Mouse (Mus musculus) hindbrain, embryonic 10.5 days (tissue): Measurements from ENCODE around the gene Tmem273. TPM values are rescaled to one million over a fixed set of nuclear protein-coding genes. Genes with fewer than 3 reads are reported as not detected.
A peak's percentile ranks its signal among the peaks of the same experiment; 100 is the strongest.

ENCODE experiments used
- DNase-seq: peaks from one replicate; pipeline ENCODE4 v3.0.0-alpha.2; 2017; ENCODE audit warnings: low spot score
- H3K27ac ChIP-seq: fragments of 300-500 bp; sonication (generic); 2 replicates; pipeline ENCODE4 v1.5.1; 2016; ENCODE audit warnings: mild to moderate bottlenecking, moderate library complexity
- H3K27me3 ChIP-seq: fragments of 300-500 bp; sonication (generic); 2 replicates; pipeline ENCODE4 v1.6.1; 2016; ENCODE audit warnings: mild to moderate bottlenecking; ENCODE audit not compliant: poor library complexity, insufficient read depth, severe bottlenecking
- H3K36me3 ChIP-seq: fragments of 300-500 bp; sonication (generic); 2 replicates; pipeline ENCODE4 v1.6.1; 2016; ENCODE audit warnings: mild to moderate bottlenecking, moderate library complexity
- H3K4me1 ChIP-seq: fragments of 300-500 bp; sonication (generic); replicated peaks from 2 replicates; pipeline ENCODE4 v1.6.1; 2016; ENCODE audit warnings: mild to moderate bottlenecking
- H3K4me3 ChIP-seq: fragments of 300-500 bp; sonication (generic); 2 replicates; pipeline ENCODE4 v1.5.1; 2016; ENCODE audit warnings: mild to moderate bottlenecking, moderate library complexity
- H3K9me3 ChIP-seq: fragments of 300-500 bp; sonication (generic); 2 replicates; pipeline ENCODE4 v1.6.1; 2016; ENCODE audit warnings: mild to moderate bottlenecking, moderate library complexity
- WGBS: fragments of 180-500 bp; shearing (Covaris S2); methylation state at CpG from one replicate; pipeline ENCODE4 v1.1.7; 2016; 5-methylcytosine and 5-hydroxymethylcytosine counted together
- polyA plus RNA-seq: library from polyadenylated mRNA; unstranded; fragments of >200 nt; fragmentation: Nextera tagmentation; extraction: Ambion mirVana; gene quantifications from 2 replicates; pipeline ENCODE4 v1.2.1, GENCODE M21; 2016

The Tmem273 gene
- polyA plus RNA-seq, 1 experiment from 2014 or later, result 0.43 TPM

DNA sequence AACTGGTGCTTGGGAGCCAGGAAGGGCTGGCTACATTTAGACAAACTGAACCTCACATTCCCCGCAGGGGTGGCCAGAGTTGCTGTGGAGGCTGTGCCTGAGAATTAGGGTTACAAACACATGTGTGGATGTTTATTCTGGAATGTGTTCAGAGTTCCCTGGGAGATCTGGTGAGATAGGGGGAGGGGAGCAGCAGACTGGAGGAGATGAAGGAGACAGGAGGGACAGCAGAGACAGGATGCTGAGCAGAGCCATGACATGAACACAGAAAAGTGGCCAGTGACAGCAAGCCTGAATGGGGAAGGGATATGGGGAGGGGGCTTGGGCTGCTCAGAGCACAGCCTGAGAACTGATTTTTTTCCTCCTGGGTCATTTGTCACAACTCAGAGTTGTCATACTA, 33.5 kb downstream of the Tmem273 start:
- H3K36me3 ChIP-seq, result no peaks in the 10 kb centered on the region
- WGBS, result 40% methylated on average over 1 of the region's 1 CpGs
- no peak overlapping the region for H3K4me3 ChIP-seq
- H3K27ac ChIP-seq, result no peak overlapping the region
- H3K9me3 ChIP-seq, result no peaks in the 10 kb centered on the region
- no peaks in the 10 kb centered on the region for H3K27me3 ChIP-seq
- peaks cover 8% of the 10 kb centered on the region for H3K4me1 ChIP-seq
- DNase-seq, result no peak

DNA sequence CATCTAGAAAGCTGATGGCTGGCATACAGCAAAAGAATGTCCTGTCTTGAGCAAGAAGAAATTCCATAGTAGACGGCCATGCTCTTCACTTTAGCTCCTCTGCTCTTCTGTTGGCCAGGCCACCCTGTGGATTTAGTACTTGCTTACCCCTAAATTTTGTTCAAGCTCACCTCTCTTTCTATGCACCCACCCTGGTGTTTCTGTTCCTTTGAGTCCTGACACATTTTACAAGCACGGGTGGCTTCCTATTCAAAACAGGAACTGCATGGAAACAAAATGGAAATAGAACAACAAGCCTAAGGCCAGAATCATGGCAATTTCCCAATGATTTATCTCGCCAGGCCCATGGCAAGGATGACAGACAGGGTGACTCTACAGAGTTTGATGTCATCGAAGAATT, 37.0 kb downstream of the Tmem273 start:
- WGBS, result 90% methylated on average over 4 of the region's 4 CpGs
- H3K36me3 ChIP-seq, result no peaks in the 10 kb centered on the region
- no peaks in the 10 kb centered on the region for H3K9me3 ChIP-seq
- H3K27ac ChIP-seq, result no peak overlapping the region
- no peaks in the 10 kb centered on the region for H3K27me3 ChIP-seq
- DNase-seq, result no peak
- H3K4me1 ChIP-seq, result peaks cover 33% of the 10 kb centered on the region
- H3K4me3 ChIP-seq, result no peak overlapping the region

DNA sequence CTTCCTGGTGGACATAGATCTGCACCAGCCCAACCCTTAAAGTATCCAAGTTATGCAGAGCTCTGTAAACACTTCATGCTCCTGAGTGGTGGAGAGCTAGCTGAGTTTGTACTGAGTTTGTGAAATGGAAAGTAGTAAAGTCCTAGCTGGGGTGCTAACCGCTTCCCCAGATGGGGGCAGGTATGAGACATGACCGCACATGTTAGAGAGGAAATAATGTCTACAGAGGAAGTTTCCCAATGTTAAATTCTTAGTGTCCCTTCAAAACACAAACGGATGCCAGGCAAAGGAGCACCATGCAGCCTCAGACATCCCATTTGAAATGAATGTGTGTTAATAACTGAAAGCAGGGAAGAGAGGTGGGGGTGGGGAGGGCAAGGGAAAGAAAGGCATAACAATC, 38.1 kb downstream of the Tmem273 start:
- H3K27me3 ChIP-seq, result no peaks in the 10 kb centered on the region
- no peak overlapping the region for H3K27ac ChIP-seq
- no peak overlapping the region for H3K4me3 ChIP-seq
- H3K9me3 ChIP-seq, result no peaks in the 10 kb centered on the region
- H3K4me1 ChIP-seq, result peaks cover 43% of the 10 kb centered on the region
- 89% methylated on average over 3 of the region's 3 CpGs for WGBS
- DNase-seq, result no peak
- H3K36me3 ChIP-seq, result no peaks in the 10 kb centered on the region

- Histone ChIP-seq H3K4me1 (peaks cover 39% of the 10 kb centered on the region), H3K27me3 (no peaks in the 10 kb centered on the region), H3K27ac (no peak overlapping the region), H3K9me3 (no peaks in the 10 kb centered on the region), H3K36me3 (no peaks in the 10 kb centered on the region), H3K4me3 (no peak overlapping the region)
- 59% methylated on average over 14 of the region's 14 CpGs for WGBS
- DNase-seq, result no peak
Measured at GRCm38 (mm10) chr14:32824267-32825150, 38.7 kb downstream of the Tmem273 start.

DNA sequence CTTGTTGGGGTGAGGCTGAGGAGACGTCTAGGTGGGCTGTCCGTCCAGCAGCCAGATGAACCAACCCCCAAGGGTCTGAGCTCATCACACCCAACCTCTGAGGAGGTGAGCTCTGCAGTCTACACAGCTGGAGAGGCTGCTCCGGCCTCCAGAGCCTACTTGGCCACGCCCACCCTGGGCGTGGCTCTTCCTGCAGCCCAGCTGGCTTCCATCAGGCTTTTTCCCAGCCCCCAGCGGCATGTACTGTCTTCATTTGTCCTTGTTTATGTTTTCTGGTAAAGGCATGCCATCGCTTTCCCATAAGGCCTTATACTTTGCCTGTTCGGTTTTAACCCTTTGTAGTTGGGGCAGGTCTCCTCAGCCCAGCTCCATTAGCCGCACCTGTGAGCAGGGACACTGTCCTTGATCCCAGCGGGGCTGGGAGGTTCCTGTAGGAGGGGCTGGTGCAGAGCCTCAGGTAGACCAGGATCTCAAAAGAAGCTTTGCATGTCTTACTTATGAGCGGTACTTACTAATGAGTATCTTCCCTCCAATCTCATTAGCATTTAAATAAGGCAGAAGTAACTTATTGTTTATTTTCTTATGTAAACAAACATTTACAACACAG, 39.8 kb downstream of the Tmem273 start:
- peak; percentile 57 for DNase-seq
- Histone ChIP-seq H3K9me3 (peaks cover 7% of the 10 kb centered on the region; the same call in 1 of the 2 replicates), H3K4me3 (peak overlapping the region; percentile 18; the same call in 1 of the 2 replicates), H3K27ac (peak overlapping the region; percentile 37; the same call in 1 of the 2 replicates), H3K27me3 (no peaks in the 10 kb centered on the region), H3K36me3 (no peaks in the 10 kb centered on the region), H3K4me1 (peaks cover 39% of the 10 kb centered on the region)
- 6% methylated on average over 11 of the region's 11 CpGs for WGBS

DNA sequence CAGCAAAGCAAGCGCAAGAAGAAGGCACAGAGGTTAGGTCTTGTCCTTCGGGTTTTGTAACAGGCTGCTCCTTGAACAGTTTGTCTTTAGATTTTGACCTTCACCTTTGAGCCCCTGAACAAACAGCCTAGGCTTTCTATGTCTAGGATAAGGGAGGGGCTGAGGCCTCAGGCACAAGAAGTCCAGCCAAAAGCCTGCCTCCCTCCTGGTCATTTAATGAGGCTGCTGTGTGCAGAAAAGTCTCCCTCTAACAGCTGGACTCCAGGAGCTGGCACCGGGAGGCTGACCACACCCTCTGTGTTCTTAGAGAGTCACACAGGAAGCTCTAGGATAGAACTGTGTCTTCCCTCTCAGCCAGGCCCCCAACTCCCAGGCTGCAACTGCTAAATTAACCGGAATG, 41.4 kb downstream of the Tmem273 start:
- no peaks in the 10 kb centered on the region for H3K27me3 ChIP-seq
- no peaks in the 10 kb centered on the region for H3K36me3 ChIP-seq
- 61% methylated on average over 4 of the region's 4 CpGs for whole genome bisulfite sequencing
- peaks cover 7% of the 10 kb centered on the region; the same call in 1 of the 2 replicates for H3K9me3 ChIP-seq
- DNase-seq, result no peak
- peaks cover 39% of the 10 kb centered on the region for H3K4me1 ChIP-seq
- H3K27ac ChIP-seq, result 0 out of 2 replicates have a peak overlapping the region, but pooled peaks have one; percentile 13
- no peak overlapping the region for H3K4me3 ChIP-seq

DNA sequence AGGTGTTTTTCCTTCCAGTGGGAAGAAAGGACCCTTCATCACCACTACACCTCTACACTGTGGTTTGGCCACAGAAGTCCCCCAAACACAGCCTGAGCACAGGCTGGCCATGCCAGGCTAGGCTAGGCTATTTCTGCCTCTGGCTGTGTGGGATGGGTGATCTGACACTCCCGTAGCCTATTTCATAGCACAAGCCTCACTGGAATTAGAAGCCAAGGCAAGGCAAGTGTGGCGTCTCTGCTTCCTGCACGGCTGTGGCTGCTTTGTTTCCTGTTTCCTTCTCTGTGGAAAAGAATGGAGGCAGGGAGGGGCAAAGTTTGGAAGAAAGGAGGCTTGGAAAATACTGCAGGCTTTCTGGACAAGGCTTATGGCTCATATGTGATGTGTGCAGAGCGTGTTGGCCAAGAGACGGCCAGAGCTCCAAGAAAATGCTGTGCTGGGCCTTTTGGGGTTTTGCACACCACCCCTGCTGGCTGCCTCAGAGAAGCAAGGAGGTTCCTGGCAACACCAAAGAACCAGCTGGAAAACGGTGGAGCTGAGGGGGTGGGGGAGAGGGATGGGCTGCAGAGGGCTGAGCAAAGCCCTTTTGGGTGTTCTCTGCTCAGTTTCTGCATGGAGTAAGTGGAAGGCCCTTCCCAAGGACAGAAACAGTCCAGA, 42.4 kb downstream of the Tmem273 start:
- peak overlapping the region; percentile 41 for H3K27ac ChIP-seq
- no peak overlapping the region for H3K4me3 ChIP-seq
- peaks cover 7% of the 10 kb centered on the region; the same call in 1 of the 2 replicates for H3K9me3 ChIP-seq
- H3K36me3 ChIP-seq, result no peaks in the 10 kb centered on the region
- 50% methylated on average over 6 of the region's 6 CpGs for WGBS
- H3K27me3 ChIP-seq, result no peaks in the 10 kb centered on the region
- no peak for DNase-seq
- peaks cover 47% of the 10 kb centered on the region for H3K4me1 ChIP-seq

- DNase-seq, result no peak
- H3K4me3 ChIP-seq, result no peak within 1 kb of the TSS
- H3K9me3 ChIP-seq, result peaks cover 7% of the 10 kb centered on the region; the same call in 1 of the 2 replicates
- H3K27ac ChIP-seq, result no peak within 1 kb of the TSS
- H3K27me3 ChIP-seq, result no peaks in the 10 kb centered on the region
- H3K4me1 ChIP-seq, result peaks cover 8% of the 10 kb centered on the region; the same call in 1 of the 2 replicates
- no peaks in the 10 kb centered on the region for H3K36me3 ChIP-seq
- WGBS, result 81% methylated on average over 8 of the region's 8 CpGs
Measured at GRCm38 (mm10) chr14:32833847-32834246, 48.1 kb downstream of the Tmem273 start, which contains the start of gene Fam170b. Gene Fam170b, plus strand, starts transcription at chr14:32833962.

DNA sequence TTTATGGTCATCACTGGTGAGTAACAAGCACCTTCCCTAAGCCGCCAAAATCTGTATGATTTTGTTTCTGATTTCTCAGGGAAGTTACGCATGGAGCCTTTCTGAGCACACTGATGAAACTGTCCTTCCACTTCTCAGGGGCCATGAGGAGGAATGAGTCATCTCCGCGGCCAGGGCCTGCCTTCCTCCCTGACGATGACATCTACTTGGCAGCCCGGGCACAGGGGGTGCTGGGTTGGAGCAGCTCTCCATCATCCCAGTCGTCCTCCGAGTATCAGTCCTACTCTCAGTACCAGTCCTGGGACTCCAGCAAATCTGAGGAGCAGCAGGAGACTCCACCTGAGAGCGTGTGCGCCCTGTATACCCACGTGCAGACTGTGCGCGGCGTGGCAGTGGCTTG, 49.4 kb downstream of the Tmem273 start:
- H3K4me1 ChIP-seq, result peaks cover 8% of the 10 kb centered on the region; the same call in 1 of the 2 replicates
- DNase-seq, result no peak
- H3K4me3 ChIP-seq, result no peak overlapping the region
- H3K27me3 ChIP-seq, result no peaks in the 10 kb centered on the region
- peaks cover 3% of the 10 kb centered on the region; the same call in 1 of the 2 replicates for H3K9me3 ChIP-seq
- no peaks in the 10 kb centered on the region for H3K36me3 ChIP-seq
- 91% methylated on average over 14 of the region's 14 CpGs for WGBS
- no peak overlapping the region for H3K27ac ChIP-seq

- H3K4me1 ChIP-seq, result peaks cover 8% of the 10 kb centered on the region; the same call in 1 of the 2 replicates
- no peaks in the 10 kb centered on the region for H3K36me3 ChIP-seq
Measured at GRCm38 (mm10) chr14:32835596-32835995, 49.8 kb downstream of the Tmem273 start.

DNA sequence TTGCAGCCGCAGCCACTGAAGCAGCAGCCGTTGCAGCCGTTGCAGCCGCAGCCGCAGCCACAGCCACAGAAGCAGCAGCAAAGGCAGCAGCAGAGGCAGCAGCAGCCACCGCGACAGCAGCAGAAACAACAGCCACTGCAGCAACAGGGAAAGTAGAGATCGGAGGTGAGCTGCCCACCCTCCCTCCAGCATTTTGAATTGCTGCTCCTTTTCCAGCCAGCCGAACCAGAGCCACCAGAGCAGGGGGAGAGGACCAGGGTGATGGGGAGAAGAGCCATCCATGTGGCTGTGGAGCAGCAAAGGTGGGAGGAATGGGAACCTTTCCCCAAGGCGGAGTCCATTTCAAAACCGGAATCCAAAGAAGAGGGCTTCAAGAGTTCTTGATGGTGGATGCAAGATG, 50.4 kb downstream of the Tmem273 start:
- no peak for DNase-seq
- H3K27me3 ChIP-seq, result no peaks in the 10 kb centered on the region
- no peaks in the 10 kb centered on the region for H3K9me3 ChIP-seq
- no peaks in the 10 kb centered on the region for H3K36me3 ChIP-seq
- WGBS, result 90% methylated on average over 11 of the region's 11 CpGs
- peaks cover 8% of the 10 kb centered on the region; the same call in 1 of the 2 replicates for H3K4me1 ChIP-seq
- H3K27ac ChIP-seq, result no peak overlapping the region
- H3K4me3 ChIP-seq, result no peak overlapping the region

More at GRCm38 (mm10) chr14:32835596-32835995, 49.8 kb downstream of the Tmem273 start:
- no peaks in the 10 kb centered on the region for H3K27me3 ChIP-seq
- no peak overlapping the region for H3K4me3 ChIP-seq
- H3K27ac ChIP-seq, result no peak overlapping the region
- 89% methylated on average over 14 of the region's 14 CpGs for WGBS
- H3K9me3 ChIP-seq, result no peaks in the 10 kb centered on the region
- DNase-seq, result no peak

DNA sequence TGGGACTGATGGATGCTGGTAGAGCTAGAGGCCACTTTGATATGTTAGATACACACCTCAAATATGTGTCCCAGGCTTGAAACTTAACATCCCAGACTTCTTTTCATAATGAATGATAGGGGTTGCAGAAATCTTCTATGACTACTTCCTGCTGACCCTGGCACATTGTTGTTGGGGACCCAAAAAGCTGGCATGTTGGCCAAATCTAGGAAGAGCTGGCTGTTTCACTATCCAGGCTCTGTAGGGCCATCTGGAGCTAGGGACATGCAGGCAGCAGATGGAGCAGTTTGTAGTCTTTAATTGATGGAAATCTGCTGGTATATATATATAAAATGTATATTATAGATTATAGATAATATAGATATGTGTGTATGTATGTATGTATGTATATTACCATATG, 56.3 kb downstream of the Tmem273 start:
- Histone ChIP-seq H3K4me3 (no peak overlapping the region), H3K9me3 (no peaks in the 10 kb centered on the region), H3K27ac (no peak overlapping the region), H3K36me3 (no peaks in the 10 kb centered on the region), H3K4me1 (no peaks in the 10 kb centered on the region), H3K27me3 (no peaks in the 10 kb centered on the region)
- DNase-seq, result no peak
